Mouse (Mus musculus): ENCODE results near the gene Pex11g. TPM values are rescaled to one million over a fixed set of nuclear protein-coding genes. Genes with fewer than 3 reads are reported as not detected.

Gene Pex11g
- 10 to 100 TPM; 18.2 to 22.7 TPM for polyA plus RNA-seq (2017; shearing (Covaris generic))

- peak; percentile 77 for ATAC-seq
Measured at GRCm38 (mm10) chr8:3467006-3467885, at the start of gene Pex11g. Gene Pex11g (minus strand): TSS chr8:3467680.

GRCm38 (mm10) chr8:3517117-3517495 is 49.6 kb upstream of the Pex11g start:
- ATAC-seq, result no peak

DNA sequence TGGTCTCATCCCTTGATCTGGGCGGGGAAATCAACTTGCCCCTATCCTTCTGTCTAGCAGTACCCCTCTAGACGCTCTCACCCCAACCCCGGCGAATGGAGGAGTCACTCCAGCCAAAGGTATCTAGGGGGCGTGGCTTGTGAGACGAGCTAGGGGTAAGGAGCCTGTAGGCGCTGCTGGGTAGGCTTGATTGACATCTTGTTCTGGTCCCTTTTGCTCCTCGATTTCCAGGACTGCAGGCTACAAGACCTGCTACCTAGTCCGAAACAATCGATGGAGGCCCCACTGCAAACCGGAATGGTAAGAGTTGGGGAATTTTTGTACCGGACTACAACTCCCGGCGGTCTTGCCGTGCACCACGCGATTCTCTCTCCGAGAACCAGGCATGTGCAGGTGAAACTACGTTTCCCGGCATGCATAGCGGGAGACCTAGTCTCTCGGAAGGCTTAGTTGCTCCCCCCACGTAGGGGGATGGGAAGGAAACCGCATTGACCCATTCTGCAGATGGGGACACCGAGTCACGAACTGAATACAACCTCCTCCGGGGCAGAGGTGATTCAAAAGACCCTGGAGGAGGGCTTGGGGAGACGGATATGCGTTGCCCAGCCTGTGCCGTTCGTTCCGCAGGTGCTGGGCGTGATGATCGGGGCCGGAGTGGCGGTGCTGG is 49.1 kb upstream of the Pex11g start:
- peak; percentile 84 for ATAC-seq

DNA sequence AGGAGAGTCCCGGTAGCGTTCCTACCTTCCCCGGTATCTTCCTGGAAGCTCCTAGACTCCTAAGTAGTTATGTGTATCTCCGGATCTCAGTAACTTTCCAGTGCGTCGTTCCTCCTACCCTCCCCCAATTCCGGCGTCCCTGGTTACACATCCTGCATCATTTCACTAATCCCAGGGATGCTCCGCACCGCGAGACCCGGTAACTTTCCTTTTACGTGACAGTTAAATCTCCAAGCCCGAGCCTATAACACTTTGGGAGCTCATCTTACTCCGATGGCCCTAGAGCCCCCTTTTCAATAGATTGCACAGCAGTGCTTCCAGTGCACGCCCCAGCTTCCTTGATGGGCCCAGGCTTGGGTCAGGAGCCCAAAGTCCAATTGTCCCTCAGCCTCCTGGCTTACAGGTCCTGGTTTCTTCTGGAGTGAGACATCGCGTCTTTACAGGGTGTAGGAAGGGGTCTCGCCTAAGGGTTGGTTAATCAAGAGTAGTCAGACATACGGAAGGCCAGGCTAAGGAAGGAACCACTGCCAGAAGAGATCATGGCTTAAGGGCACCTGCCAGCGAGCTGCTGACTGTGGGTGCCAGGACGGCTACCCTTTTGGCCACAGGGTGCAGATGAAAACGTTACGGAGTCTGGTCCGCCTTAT is 48.4 kb upstream of the Pex11g start:
- ATAC-seq, result peak; percentile 36

GRCm38 (mm10) chr8:3515260-3515671 is 47.8 kb upstream of the Pex11g start, which contains the start of gene Pnpla6:
Gene Pnpla6 (plus strand): TSS chr8:3515384.
- ATAC-seq, result peak; percentile 65

DNA sequence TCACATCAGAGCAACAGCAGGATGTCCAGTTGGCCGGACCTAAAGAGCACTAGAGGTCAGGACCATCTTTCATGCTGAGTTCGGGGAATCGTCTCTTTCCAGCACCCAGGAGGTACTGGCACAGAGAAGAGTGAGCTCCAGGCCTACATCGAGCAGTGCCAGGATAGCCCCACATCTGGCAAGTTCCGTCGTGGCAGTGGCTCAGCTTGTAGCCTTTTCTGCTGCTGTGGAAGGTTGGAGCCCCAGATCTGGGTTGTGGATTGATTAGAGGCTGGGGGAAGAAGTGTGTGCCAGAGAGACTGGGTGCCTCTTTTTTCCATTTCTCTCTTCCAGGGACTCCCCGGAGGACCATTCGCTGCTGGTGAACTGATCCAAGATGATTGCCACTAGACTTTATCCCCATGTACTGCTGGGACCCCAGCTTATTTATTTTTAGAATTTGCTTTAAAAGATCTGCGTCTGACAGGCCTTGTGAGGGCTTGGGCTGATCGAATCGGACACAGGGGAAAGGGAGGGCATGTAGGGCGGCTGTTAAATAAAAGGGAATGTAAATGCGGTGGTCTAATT is 47.3 kb upstream of the Pex11g start:
- no peak for ATAC-seq

GRCm38 (mm10) chr8:3507979-3508754 is 40.7 kb upstream of the Pex11g start:
- ATAC-seq, result no peak

- no peak for ATAC-seq
Measured at GRCm38 (mm10) chr8:3502217-3502616, 34.7 kb upstream of the Pex11g start.

- peak; percentile 88 for ATAC-seq
Measured at GRCm38 (mm10) chr8:3500235-3501090, 33.0 kb upstream of the Pex11g start, which contains the start of gene Mcoln1. Gene Mcoln1 (plus strand): TSS chr8:3500457.

GRCm38 (mm10) chr8:3499751-3500150 is 32.3 kb upstream of the Pex11g start:
- peak; percentile 27 for ATAC-seq

GRCm38 (mm10) chr8:3498583-3498982 is 31.1 kb upstream of the Pex11g start:
- ATAC-seq, result no peak

DNA sequence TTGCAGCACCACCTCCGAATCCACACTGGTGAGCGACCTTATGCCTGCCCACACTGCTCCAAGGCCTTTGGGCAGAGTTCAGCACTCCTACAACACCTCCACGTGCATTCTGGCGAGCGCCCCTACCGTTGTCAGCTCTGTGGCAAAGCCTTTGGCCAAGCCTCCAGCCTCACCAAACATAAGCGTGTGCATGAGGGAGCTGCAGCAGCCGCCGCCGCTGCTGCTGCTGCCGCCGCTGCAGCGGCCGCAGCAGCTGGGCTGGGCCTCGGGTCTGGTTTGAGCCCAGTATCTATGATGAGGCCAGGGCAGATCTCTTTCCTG is 28.9 kb upstream of the Pex11g start:
- no peak for ATAC-seq

- no peak for ATAC-seq
Measured at GRCm38 (mm10) chr8:3495578-3496427, 28.3 kb upstream of the Pex11g start.

DNA sequence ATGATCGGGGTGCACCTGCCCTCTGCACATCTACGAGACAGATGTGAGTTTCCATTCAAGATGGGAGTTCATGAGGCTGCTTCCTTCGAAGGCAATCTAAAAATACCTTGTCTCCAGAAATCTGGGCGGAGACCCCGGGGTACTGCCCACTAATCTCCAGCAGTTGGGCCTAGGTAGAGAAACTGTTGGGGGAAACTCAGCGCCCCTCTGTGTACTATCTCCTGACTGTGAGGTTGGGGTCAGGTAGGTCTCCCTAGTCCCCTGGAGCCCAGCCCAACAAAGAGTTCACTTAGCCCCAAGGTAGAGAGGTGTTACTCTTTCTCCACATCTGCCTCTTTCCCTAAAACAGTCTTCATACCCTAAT is 26.3 kb upstream of the Pex11g start:
- ATAC-seq, result peak; percentile 10

DNA sequence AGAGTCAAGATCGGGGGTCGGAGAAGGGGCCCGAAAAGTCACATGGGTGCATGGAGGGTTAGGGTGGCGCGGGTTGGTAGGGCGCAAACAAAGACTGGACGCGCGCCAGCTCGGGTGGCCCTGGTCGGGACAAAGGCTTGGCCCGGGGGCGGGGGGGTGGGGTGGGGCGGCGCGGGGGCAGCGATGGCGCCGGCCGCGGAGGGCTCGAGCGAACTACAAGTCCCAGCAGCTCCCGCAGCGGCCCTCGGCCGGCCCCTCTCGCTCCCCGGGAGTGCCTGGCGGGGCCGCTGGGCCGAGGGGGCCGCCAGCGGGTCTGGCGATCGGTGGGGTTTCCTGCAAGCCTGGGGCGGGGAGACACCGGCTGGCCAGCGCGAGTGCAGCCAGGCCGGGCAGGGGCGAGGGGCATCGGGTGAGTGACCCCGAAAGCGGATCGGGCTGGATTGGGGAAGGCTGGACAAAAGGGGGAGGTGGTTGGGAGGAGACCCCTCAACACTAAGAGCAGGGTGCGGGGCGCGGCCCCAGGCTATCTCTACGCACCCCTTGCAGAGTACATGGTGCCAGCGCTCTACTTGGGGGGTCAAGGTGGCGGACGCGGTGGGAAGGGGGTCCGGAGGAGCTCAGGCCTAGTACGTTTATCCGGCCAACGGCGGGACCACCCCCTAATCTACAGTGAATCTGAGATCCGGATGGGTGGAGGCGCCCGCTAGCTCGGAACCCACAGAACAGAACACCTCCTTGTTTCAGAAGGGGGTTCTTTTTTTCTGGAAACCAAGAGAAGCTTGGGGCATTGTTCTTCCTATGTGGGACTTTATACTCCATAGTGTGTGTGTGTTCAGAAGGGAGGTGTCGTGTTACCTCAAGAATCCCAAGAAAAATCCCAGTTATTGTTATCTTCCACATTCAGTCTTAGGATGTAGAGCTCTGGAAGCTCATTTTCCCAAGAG is 25.7 kb upstream of the Pex11g start, which contains the start of gene Zfp358:
Gene Zfp358 (plus strand): TSS at position 238 of the 944 bp plus-strand sequence.
- ATAC-seq, result peak; percentile 83

- no peak for ATAC-seq
Measured at GRCm38 (mm10) chr8:3485192-3485591, 17.7 kb upstream of the Pex11g start.

DNA sequence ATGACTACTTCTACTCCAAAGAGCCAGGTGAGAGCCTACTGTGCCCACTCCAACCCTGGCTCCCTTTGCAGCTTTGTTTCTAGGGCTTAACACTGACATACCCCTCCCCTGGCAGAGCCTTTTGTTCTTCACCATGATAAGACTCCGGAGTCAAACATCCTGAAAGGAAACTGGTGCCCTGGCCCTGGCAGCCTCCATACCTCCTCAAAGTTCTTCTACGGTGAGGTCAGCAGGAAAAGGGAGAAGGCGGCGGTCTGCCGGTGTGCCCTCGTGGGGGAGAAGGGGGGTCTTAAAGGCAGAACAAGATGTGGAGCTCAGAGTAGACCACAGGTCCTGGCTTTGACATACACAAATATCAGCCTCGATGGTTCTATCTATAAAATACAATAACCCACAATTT is 16.1 kb upstream of the Pex11g start:
- ATAC-seq, result no peak

DNA sequence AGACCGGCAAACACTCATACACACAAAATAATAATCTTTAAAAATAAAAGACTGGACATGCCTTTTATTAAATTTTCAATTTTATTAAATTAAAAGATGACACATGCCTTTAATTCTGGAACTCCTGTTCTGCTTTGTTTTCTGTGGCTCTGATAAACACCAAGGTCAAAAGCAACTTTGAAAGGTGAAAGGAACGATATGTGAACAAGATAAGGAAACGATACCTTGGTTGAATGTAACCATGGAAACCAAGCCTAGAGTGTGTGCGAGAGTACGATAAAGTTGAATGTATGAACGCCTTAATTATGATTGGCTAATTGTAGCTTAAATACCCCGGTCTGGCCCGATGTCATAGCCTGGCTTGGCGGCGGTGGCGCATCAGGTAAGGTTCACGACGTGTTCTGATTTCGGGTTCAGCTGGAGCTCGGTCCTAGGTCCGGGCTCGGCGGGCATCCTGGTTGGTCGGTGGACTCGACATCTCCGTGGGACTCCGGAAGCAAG is 14.8 kb upstream of the Pex11g start:
- ATAC-seq, result no peak

DNA sequence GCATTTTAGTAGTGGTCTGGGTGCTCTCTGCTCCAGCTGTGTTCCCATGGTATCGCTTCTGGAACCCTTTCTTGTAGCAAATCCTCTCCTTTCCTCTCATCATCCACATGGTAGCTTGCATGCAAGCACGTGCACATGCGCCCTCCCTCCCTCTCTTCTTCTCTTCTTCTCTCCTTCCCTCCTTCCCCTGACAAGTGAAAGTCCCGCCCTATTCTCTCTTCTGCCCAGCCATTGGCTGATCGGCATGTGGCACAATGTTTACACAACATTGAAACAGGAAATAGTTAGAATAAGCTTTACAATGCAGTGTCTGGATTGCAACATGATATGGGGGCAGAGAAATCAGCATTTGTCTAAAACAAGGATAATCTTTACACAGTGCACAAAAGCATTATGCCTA is 14.1 kb upstream of the Pex11g start:
- no peak for ATAC-seq

All from CD4-positive, CD25-positive, alpha-beta regulatory T cell, adult 4 months (primary cell).